Mouse (Mus musculus): ENCODE measurements around the gene Tbx4. TPM values are rescaled to one million over a fixed set of nuclear protein-coding genes. Genes with fewer than 3 reads are reported as not detected.

Tbx4 gene
- polyA plus RNA-seq (2014; fragmentation: Illumina TruSeq; extraction: RNeasy Lipid Tissue Mini Kit (QIAGEN cat#74804); ENCODE audit: low read depth, low replicate concordance) = not detected

GRCm38 (mm10) chr11:85885665-85886428 lies at the start of gene Tbx4:
Gene Tbx4 (plus strand): TSS chr11:85886422.

GRCm38 (mm10) chr11:85850233-85850632 lies 36.0 kb upstream of the Tbx4 start, which contains the start of gene Gm11444:
Gene Gm11444 (minus strand): TSS chr11:85850333.

Other genes with a start within 250 kb of the Tbx4 start
- 4.0 TPM for gene Tbx2, start 53.9 kb upstream of the Tbx4 start, polyA plus RNA-seq (2014; fragmentation: Illumina TruSeq; extraction: RNeasy Lipid Tissue Mini Kit (QIAGEN cat#74804); ENCODE audit: low read depth, low replicate concordance)
- not detected for gene Gm11444, start 36.1 kb upstream of the Tbx4 start, polyA plus RNA-seq (2014; fragmentation: Illumina TruSeq; extraction: RNeasy Lipid Tissue Mini Kit (QIAGEN cat#74804); ENCODE audit: low read depth, low replicate concordance)

Data from heart, adult 10 weeks (tissue).